Mouse (Mus musculus): ENCODE results near the gene Id4. TPM values are rescaled to one million over a fixed set of nuclear protein-coding genes. Genes with fewer than 3 reads are reported as not detected.

The Id4 gene
- 18.3 and 23.1 TPM in 2 replicates for polyA plus RNA-seq (2014; fragmentation: Nextera tagmentation; extraction: Ambion mirVana)

- Histone ChIP-seq H3K36me3 (ENCODE audit: control insufficient read depth, insufficient read depth, low read length) (no peaks in the 10 kb centered on the region), H3K27ac (ENCODE audit: low read depth, low read length) (peak within 1 kb of the TSS; percentile 84), H3K4me1 (ENCODE audit: control insufficient read depth, insufficient read depth, low read length) (0 out of 2 replicates have a peak, but pooled peaks cover 3% of the 10 kb centered on the region), H3K9me3 (ENCODE audit: control insufficient read depth, low read length) (no peaks in the 10 kb centered on the region), H3K9ac (ENCODE audit: low read depth, low read length) (peak within 1 kb of the TSS; percentile 90), H3K4me2 (replicated peaks; ENCODE audit: low read depth, low read length) (peak within 1 kb of the TSS; percentile 90), H3K27me3 (ENCODE audit: control insufficient read depth, insufficient read depth, low read length) (no peaks in the 10 kb centered on the region), H3K4me3 (ENCODE audit: low read length) (peak within 1 kb of the TSS; percentile 61)
- WGBS: under 1% methylated on average over 51 of the region's 52 CpGs
- ATAC-seq (ENCODE audit: low FRiP score, low TSS enrichment): peak; percentile 96
Measured at GRCm38 (mm10) chr13:48260690-48261278, at the start of gene Id4. Gene Id4, plus strand, starts transcription at chr13:48261228.

DNA sequence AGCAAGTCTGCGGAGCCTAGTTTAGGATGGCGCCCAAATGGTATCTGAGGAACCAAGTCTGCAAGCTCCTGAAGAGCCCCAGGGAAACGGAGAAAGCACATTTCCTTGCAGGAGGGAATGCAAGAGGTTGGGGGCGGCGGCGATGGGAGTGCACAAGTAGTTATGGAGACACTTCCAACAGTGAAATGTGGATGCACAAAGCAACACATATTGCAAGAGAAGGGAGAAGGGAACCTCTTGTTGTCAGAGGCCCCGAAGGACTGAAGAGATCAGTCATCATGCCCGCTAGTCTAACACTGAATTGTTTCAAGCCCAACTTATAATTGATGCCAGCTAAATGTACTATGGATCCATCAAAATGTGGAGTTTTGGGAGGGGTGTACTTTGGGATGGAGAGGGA lies 33.9 kb upstream of the Id4 start:
- peak overlapping the region; percentile 36 for H3K4me2 ChIP-seq (replicated peaks; ENCODE audit: low read depth, low read length)
- 0 out of 2 replicates have a peak, but pooled peaks cover 5% of the 10 kb centered on the region for H3K4me1 ChIP-seq (ENCODE audit: control insufficient read depth, insufficient read depth, low read length)
- H3K27ac ChIP-seq (ENCODE audit: low read depth, low read length): no peak overlapping the region
- no peaks in the 10 kb centered on the region for H3K36me3 ChIP-seq (ENCODE audit: control insufficient read depth, insufficient read depth, low read length)
- WGBS: 32% methylated on average over 8 of the region's 8 CpGs
- no peaks in the 10 kb centered on the region for H3K27me3 ChIP-seq (ENCODE audit: control insufficient read depth, insufficient read depth, low read length)
- no peak for ATAC-seq (ENCODE audit: low FRiP score, low TSS enrichment)
- 0 out of 2 replicates have a peak overlapping the region, but pooled peaks have one; percentile 5 for H3K4me3 ChIP-seq (ENCODE audit: low read length)
- no peak overlapping the region for H3K9ac ChIP-seq (ENCODE audit: low read depth, low read length)
- no peaks in the 10 kb centered on the region for H3K9me3 ChIP-seq (ENCODE audit: control insufficient read depth, low read length)

GRCm38 (mm10) chr13:48227712-48228111 lies 33.3 kb upstream of the Id4 start:
- H3K9me3 ChIP-seq (ENCODE audit: control insufficient read depth, low read length): no peaks in the 10 kb centered on the region
- peak overlapping the region; percentile 55 for H3K9ac ChIP-seq (ENCODE audit: low read depth, low read length)
- WGBS: 2% methylated on average over 24 of the region's 38 CpGs
- peak overlapping the region; percentile 30 for H3K4me3 ChIP-seq (ENCODE audit: low read length)
- no peaks in the 10 kb centered on the region for H3K27me3 ChIP-seq (ENCODE audit: control insufficient read depth, insufficient read depth, low read length)
- H3K4me2 ChIP-seq (replicated peaks; ENCODE audit: low read depth, low read length): peak overlapping the region; percentile 61
- H3K4me1 ChIP-seq (ENCODE audit: control insufficient read depth, insufficient read depth, low read length): 0 out of 2 replicates have a peak, but pooled peaks cover 5% of the 10 kb centered on the region
- peak; percentile 99 for ATAC-seq (ENCODE audit: low FRiP score, low TSS enrichment)
- H3K36me3 ChIP-seq (ENCODE audit: control insufficient read depth, insufficient read depth, low read length): no peaks in the 10 kb centered on the region
- peak overlapping the region; percentile 94 for H3K27ac ChIP-seq (ENCODE audit: low read depth, low read length)

DNA sequence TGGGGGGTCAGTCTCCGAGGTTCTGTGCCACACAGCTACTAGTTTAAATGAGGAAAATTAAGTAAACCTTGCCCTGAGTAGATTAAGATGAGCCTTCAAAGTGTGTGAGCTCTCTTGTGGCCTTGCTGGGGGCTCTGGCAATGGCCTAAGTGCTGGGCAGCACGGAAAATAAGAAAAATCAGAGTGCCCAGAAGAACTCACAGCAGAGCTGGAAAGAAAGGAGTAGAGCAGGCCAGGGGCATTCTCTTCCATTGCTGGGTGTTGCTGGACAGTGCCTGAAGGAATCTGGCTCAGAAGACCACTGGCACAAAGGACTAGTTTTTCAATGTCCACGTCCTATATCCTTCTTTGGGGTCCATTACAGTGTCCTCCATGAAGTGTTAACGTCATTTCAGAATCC lies 32.9 kb upstream of the Id4 start:
- ATAC-seq (ENCODE audit: low FRiP score, low TSS enrichment): peak; percentile 47
- peak overlapping the region; percentile 55 for H3K9ac ChIP-seq (ENCODE audit: low read depth, low read length)
- WGBS: 18% methylated on average over 4 of the region's 4 CpGs

GRCm38 (mm10) chr13:48230996-48231395 lies 30.0 kb upstream of the Id4 start:
- H3K4me2 ChIP-seq (replicated peaks; ENCODE audit: low read depth, low read length): no peak overlapping the region
- no peak overlapping the region for H3K4me3 ChIP-seq (ENCODE audit: low read length)
- H3K9ac ChIP-seq (ENCODE audit: low read depth, low read length): no peak overlapping the region
- H3K36me3 ChIP-seq (ENCODE audit: control insufficient read depth, insufficient read depth, low read length): no peaks in the 10 kb centered on the region
- no peak overlapping the region for H3K27ac ChIP-seq (ENCODE audit: low read depth, low read length)
- H3K4me1 ChIP-seq (ENCODE audit: control insufficient read depth, insufficient read depth, low read length): 0 out of 2 replicates have a peak, but pooled peaks cover 5% of the 10 kb centered on the region
- no peaks in the 10 kb centered on the region for H3K9me3 ChIP-seq (ENCODE audit: control insufficient read depth, low read length)
- WGBS: 75% methylated on average over 6 of the region's 6 CpGs
- H3K27me3 ChIP-seq (ENCODE audit: control insufficient read depth, insufficient read depth, low read length): no peaks in the 10 kb centered on the region
- ATAC-seq (ENCODE audit: low FRiP score, low TSS enrichment): no peak

More for the DNA sequence above, 32.9 kb upstream of the Id4 start:
- Histone ChIP-seq H3K4me2 (replicated peaks; ENCODE audit: low read depth, low read length) (peak overlapping the region; percentile 61), H3K4me3 (ENCODE audit: low read length) (peak overlapping the region; percentile 30), H3K27me3 (ENCODE audit: control insufficient read depth, insufficient read depth, low read length) (no peaks in the 10 kb centered on the region), H3K4me1 (ENCODE audit: control insufficient read depth, insufficient read depth, low read length) (0 out of 2 replicates have a peak, but pooled peaks cover 5% of the 10 kb centered on the region), H3K27ac (ENCODE audit: low read depth, low read length) (peak overlapping the region; percentile 94), H3K9me3 (ENCODE audit: control insufficient read depth, low read length) (no peaks in the 10 kb centered on the region), H3K36me3 (ENCODE audit: control insufficient read depth, insufficient read depth, low read length) (no peaks in the 10 kb centered on the region)

GRCm38 (mm10) chr13:48236436-48236835 lies 24.6 kb upstream of the Id4 start:
- no peaks in the 10 kb centered on the region for H3K9me3 ChIP-seq (ENCODE audit: control insufficient read depth, low read length)
- no peaks in the 10 kb centered on the region for H3K27me3 ChIP-seq (ENCODE audit: control insufficient read depth, insufficient read depth, low read length)
- H3K4me1 ChIP-seq (ENCODE audit: control insufficient read depth, insufficient read depth, low read length): no peaks in the 10 kb centered on the region
- WGBS: 89% methylated on average over 4 of the region's 4 CpGs
- no peak overlapping the region for H3K27ac ChIP-seq (ENCODE audit: low read depth, low read length)
- H3K4me2 ChIP-seq (replicated peaks; ENCODE audit: low read depth, low read length): no peak overlapping the region
- H3K36me3 ChIP-seq (ENCODE audit: control insufficient read depth, insufficient read depth, low read length): no peaks in the 10 kb centered on the region
- no peak overlapping the region for H3K4me3 ChIP-seq (ENCODE audit: low read length)
- no peak overlapping the region for H3K9ac ChIP-seq (ENCODE audit: low read depth, low read length)
- ATAC-seq (ENCODE audit: low FRiP score, low TSS enrichment): no peak

DNA sequence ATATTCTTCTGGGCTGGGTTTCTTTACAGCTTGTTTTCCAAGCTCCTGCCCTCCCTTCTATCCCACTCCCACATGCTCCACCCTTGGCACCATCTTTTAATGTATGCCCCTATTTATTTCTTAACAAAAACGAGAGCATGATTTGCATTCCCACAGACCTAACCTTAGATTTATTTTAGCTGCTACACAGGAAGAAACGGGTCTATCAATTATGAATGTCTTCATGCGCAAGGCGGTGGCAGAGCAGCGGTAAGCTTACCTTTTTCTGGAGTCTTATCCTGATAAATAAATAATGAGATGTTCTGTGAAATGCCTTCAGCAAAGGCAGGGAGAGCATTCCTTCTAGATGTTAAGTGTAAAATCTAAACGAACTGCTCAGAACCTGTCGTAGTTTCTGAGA lies 24.2 kb upstream of the Id4 start:
- Histone ChIP-seq H3K9ac (ENCODE audit: low read depth, low read length) (no peak overlapping the region), H3K27ac (ENCODE audit: low read depth, low read length) (no peak overlapping the region), H3K9me3 (ENCODE audit: control insufficient read depth, low read length) (no peaks in the 10 kb centered on the region), H3K4me2 (replicated peaks; ENCODE audit: low read depth, low read length) (no peak overlapping the region), H3K4me1 (ENCODE audit: control insufficient read depth, insufficient read depth, low read length) (no peaks in the 10 kb centered on the region), H3K4me3 (ENCODE audit: low read length) (no peak overlapping the region), H3K36me3 (ENCODE audit: control insufficient read depth, insufficient read depth, low read length) (no peaks in the 10 kb centered on the region), H3K27me3 (ENCODE audit: control insufficient read depth, insufficient read depth, low read length) (no peaks in the 10 kb centered on the region)
- no peak for ATAC-seq (ENCODE audit: low FRiP score, low TSS enrichment)
- 76% methylated on average over 7 of the region's 7 CpGs for WGBS

DNA sequence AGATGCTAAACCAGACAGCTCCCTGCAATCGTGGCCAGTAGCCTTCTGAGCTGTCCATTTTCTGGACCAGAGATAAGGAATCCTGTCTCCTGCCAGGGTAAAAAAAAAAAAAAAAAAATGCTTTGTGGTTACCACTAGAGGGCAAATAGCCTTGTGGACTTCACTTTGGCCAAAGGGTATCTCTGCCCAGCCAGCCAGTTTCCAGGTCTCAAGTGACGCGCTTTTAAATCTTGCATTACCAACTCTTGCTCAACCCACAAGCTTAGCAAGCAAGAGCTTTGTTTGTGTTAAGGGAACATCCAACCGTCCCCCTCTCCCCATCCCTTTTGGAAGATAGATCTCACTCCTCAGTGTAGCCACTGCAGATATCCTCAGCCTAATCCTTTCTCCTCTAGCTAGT lies 23.5 kb upstream of the Id4 start:
- Histone ChIP-seq H3K4me1 (ENCODE audit: control insufficient read depth, insufficient read depth, low read length) (no peaks in the 10 kb centered on the region), H3K36me3 (ENCODE audit: control insufficient read depth, insufficient read depth, low read length) (no peaks in the 10 kb centered on the region), H3K4me2 (replicated peaks; ENCODE audit: low read depth, low read length) (no peak overlapping the region), H3K27ac (ENCODE audit: low read depth, low read length) (no peak overlapping the region), H3K9me3 (ENCODE audit: control insufficient read depth, low read length) (no peaks in the 10 kb centered on the region), H3K4me3 (ENCODE audit: low read length) (no peak overlapping the region), H3K27me3 (ENCODE audit: control insufficient read depth, insufficient read depth, low read length) (no peaks in the 10 kb centered on the region), H3K9ac (ENCODE audit: low read depth, low read length) (no peak overlapping the region)
- ATAC-seq (ENCODE audit: low FRiP score, low TSS enrichment): no peak
- 11% methylated on average over 4 of the region's 4 CpGs for WGBS

GRCm38 (mm10) chr13:48245235-48246012 lies 15.6 kb upstream of the Id4 start:
- no peak overlapping the region for H3K4me3 ChIP-seq (ENCODE audit: low read length)
- H3K9me3 ChIP-seq (ENCODE audit: control insufficient read depth, low read length): no peaks in the 10 kb centered on the region
- no peaks in the 10 kb centered on the region for H3K36me3 ChIP-seq (ENCODE audit: control insufficient read depth, insufficient read depth, low read length)
- no peak overlapping the region for H3K27ac ChIP-seq (ENCODE audit: low read depth, low read length)
- no peak overlapping the region for H3K9ac ChIP-seq (ENCODE audit: low read depth, low read length)
- H3K4me2 ChIP-seq (replicated peaks; ENCODE audit: low read depth, low read length): no peak overlapping the region
- H3K27me3 ChIP-seq (ENCODE audit: control insufficient read depth, insufficient read depth, low read length): no peaks in the 10 kb centered on the region
- 16% methylated on average over 5 of the region's 5 CpGs for WGBS
- peaks cover 7% of the 10 kb centered on the region for H3K4me1 ChIP-seq (ENCODE audit: control insufficient read depth, insufficient read depth, low read length)
- no peak for ATAC-seq (ENCODE audit: low FRiP score, low TSS enrichment)
